Mouse (Mus musculus) WW6 (cell line): ENCODE data around the gene Uspl1.

Experiments
- DNase-seq: peaks from one replicate; pipeline ENCODE4 v3.0.0-alpha.2; 2013; ENCODE audit warnings: low read depth, low spot score

Gene Uspl1

DNA sequence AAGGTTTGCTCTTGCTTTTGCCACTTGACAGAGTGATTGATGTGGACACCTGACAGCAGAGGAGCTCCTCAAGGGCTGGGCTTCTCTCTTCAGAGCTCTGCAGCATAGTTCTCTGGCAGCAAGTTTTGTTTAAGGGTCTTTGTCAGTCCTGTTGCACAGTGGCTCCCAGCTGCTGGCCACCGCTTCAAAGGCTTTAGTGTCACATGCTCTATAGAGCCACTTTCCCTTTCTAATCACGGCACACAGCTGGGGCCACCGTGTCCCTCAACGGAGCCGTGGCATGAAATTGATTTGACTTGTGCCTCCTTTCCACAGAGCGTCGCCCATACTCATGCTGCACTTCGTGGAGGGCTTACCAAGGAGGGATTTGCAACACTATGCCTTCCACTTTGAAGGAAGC, 25.2 kb downstream of the Uspl1 start:
- no peak for DNase-seq

DNA sequence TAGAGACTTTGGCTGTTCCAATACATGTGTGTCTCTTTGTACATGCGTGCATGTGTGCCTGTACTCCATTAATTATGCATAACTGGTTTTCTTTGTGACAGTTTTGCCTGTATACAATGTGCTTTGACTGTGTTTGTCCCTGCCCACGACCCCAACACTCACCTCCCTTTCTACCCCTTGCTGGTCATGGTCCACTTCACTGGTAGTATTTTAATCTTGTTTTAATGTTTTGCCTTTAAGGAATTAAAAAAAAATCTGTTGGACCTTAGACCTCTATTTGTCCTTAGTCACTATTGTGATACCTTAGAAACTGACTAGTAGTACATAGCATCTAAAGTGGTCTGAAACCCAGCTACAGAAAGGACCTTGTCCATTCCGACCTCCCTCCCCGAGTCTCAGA, 26.9 kb downstream of the Uspl1 start:
- no peak for DNase-seq

GRCm38 (mm10) chr5:149212806-149213205, 28.7 kb downstream of the Uspl1 start:
- DNase-seq = no peak

DNA sequence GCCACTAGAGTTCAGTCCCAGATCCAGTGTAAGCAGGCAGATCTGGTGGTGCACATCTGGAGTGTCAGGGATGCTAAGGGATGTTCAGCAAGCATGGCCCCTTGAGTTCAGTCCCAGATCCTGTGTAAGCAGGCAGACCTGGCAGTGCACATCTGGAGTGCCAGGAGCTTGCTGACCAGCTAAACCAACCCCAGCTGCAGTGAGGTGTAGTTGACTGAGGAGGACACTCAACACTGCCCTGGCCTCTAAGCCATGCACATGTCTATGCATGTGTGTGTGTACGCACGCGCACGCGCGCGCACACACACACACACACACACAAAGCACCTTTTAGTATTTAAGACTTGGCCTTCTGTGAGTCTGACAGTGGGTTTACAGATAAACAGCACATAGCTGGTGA, 31.4 kb downstream of the Uspl1 start:
- DNase-seq = no peak

GRCm38 (mm10) chr5:149217524-149218357, 33.6 kb downstream of the Uspl1 start:
- DNase-seq = no peak

GRCm38 (mm10) chr5:149219493-149219892, 35.3 kb downstream of the Uspl1 start:
- DNase-seq = no peak

DNA sequence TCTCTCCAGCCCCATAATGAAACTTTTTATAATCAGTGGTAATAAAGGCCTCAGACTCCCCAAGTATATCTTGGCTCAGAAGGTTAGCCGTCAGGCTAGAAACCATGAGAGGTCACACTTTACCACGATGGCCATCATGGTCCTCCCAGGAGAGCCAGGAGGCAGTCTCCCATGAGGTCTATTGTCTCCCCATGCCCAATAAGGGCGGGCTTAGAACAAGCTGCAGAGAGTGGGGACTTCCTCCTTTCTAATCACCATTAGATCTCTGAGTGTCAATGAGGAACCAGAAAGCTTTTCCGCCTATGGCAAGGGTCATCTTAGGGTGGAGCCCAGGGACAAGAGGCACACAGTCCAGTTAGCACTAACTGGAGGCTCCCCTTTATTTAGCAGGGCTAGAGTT, 37.2 kb downstream of the Uspl1 start:
- DNase-seq = no peak

- DNase-seq = no peak
Measured at GRCm38 (mm10) chr5:149224666-149225065, 40.5 kb downstream of the Uspl1 start.

GRCm38 (mm10) chr5:149228700-149229618, 44.8 kb downstream of the Uspl1 start:
- DNase-seq = peak; percentile 90

GRCm38 (mm10) chr5:149229619-149230339, 45.6 kb downstream of the Uspl1 start:
- no peak for DNase-seq

DNA sequence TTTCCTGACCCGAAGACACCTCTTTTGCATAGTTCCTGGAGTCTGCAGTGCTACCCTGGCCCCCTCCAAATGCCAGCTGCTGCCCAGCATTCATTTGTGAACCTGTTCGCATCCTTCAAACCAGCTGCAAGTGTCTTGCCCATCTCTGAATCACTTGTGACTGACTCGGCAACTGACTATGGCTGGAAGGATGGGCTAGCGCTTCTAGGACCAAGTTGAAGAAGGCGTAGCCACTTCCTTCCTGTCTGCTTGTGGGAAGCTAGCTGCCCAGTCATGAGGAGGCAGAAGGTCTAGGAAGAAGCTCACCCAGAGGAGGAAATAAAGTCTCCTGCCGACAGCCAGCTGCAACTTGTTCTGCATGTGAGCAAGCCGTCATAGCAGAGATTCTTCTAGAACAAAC, 50.9 kb downstream of the Uspl1 start:
- no peak for DNase-seq

DNA sequence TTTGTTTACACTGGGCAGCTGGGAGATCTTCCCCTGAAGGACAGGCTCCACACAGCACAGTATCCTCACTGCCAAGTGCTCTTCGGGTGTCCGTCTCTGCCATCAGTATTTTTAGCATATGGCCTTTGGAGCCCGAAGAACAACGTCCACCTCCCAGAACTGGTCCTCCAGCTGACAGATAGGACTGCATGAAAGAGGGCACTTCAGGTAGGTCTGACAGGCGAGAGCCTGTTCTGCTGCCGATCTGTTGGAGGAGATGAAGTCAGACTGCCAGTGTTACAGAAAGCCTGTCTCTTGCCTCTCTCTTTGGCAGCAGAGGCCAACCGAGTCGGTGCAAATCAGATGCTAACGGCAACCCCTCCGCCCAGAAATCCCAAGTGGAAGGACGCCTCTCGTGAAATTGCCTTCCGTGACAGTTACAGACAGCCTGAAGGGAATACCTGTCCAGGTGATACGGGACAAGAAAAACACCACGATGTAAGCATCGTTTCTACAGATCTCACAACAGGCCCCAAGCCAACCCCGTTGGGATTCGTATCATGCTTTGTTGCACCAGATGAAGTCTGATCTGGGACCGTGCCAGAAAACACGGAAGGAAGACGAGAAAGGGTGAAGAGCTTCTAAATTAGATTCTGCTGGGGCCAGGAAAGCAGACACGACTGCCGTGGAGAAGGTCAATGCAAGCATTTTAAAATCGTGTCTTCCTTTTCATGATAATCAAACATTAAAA, 53.2 kb downstream of the Uspl1 start:
- DNase-seq = no peak

DNA sequence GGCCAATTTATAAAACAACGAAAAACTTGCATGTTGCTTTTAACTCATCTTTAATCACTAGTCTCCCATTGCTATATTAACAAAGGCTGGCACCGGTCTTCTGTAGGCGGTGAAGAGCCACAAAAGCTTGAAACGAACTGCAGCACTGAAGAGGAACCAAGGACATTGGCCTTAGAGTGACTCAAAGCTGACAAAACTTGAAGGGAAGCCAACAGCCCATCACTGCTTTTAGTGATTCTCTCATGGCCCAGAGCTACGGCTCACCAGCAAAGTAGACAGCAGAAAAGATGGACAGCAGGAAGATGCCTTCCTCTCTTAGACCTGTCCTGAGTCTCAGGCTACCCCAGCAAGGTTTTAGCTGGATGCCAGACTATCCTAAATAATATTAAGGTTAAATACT, 58.3 kb downstream of the Uspl1 start:
- DNase-seq = no peak

DNA sequence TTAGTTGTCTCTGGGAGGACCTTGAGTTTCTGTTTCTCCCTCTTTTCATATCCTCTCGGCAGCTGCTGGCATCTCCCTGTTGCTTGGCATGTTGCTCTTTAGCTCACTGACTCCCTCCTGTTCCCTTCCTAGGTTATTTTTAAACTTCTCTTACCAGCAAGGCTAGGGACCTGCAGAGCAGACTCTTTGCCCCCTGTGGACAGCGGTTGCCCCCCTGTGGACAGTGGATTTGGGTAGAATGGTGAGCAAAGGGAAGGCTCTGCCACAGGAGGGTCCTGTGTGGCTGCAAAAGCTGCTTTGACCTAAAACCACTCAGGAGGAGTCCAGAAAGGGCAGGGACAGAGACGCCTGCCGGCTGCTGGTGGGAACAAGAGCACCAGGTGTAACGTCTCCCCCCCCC, 58.9 kb downstream of the Uspl1 start:
- DNase-seq = no peak

DNA sequence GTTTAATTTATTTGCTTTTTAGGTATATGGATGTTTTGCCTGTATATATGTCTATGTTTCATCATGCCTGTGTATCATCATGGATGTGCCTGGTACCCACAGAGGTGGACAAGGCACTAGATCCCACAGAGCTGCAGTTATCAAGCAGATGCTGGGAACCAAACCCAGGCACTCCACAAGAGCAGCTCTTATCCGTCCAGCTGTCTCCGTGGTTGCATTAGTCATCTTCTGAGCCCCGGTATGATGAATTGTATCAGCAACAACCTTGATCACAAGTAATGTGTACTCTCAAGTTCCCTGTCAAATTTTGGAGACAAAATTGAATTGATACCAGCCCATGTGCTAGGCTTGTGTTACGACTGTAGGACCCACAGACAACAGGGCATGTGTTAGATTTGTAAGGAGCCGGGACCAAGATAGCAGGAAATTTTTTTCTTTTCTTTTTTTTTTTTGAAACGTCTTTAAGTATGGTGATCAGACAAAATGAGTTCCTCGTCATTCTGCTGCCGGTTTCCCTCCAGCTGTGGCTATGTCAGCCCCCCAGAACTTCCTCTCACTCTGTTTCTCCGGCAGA, 61.3 kb downstream of the Uspl1 start:
- DNase-seq = no peak

GRCm38 (mm10) chr5:149245965-149246470, 61.9 kb downstream of the Uspl1 start:
- no peak for DNase-seq

DNA sequence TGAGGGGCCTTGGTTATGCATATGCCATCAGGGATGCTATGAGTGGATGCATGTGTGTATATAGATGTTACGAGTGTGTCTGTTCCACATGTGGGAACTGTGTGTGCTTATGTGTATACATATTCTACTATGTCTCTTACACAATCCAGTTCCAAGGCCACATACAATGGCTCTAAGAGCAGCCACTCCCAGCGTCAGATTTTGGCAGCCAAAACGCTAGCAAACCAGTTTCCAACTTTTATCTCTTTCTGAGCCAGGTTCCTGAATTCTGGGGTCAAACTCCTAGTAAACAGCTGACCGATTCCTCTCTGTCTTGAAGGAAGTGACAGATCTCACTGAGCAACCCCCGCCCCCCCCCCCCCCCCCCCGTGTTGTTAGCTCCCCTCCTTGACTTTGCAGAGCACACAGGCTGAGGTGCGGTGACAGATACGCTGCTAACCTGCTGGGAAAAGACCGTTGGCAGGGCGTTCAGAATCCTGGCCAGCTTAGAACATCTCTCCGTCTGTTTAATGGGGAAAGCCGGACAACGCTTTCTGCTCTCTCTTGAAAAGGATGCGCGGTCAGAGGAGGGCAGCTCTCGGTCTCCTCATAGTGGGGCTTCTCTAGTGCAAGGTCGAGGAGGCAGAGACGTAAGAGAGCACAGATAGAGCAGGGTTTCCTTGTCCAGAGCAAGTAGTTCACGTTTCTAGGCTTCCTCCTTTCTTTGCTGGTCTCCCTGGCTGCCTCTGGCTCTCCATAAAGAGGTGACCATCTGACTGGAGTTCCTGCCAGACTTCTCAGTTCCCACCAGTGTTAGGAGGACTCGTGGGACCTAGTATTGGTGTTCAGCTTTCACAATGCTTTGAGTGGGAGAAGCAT, 63.1 kb downstream of the Uspl1 start:
- no peak for DNase-seq

DNA sequence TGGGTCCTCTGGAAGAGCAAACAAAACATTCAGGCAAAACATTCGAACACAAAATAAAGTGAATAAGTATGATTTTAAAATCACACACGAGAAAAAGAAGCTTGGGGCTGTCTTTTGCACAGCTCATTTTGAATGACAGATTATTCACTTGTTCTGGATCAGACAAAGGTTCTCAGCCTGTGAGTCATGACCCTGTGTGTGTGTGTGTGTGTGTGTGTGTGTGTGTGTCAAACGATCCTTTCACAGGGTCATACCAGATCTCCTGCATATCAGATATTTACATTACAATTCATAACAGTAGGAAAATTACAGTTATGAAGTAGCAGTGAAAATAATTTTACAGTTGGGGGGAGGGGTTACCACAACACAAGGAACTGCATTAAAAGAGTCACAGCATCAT, 68.2 kb downstream of the Uspl1 start:
- no peak for DNase-seq

- DNase-seq = no peak
Measured at GRCm38 (mm10) chr5:149253491-149253890, 69.3 kb downstream of the Uspl1 start.

GRCm38 (mm10) chr5:149255522-149255921, 71.4 kb downstream of the Uspl1 start:
- no peak for DNase-seq
